Mouse (Mus musculus) right cerebral cortex, postnatal 4 days (tissue): ENCODE data around the gene Tex38.

Experiments
- DNase-seq: peaks from one replicate; pipeline ENCODE4 v3.0.0-alpha.2; 2022

Gene Tex38

GRCm38 (mm10) chr4:115767647-115768467 lies 13.0 kb downstream of the Tex38 start:
- no peak for DNase-seq

DNA sequence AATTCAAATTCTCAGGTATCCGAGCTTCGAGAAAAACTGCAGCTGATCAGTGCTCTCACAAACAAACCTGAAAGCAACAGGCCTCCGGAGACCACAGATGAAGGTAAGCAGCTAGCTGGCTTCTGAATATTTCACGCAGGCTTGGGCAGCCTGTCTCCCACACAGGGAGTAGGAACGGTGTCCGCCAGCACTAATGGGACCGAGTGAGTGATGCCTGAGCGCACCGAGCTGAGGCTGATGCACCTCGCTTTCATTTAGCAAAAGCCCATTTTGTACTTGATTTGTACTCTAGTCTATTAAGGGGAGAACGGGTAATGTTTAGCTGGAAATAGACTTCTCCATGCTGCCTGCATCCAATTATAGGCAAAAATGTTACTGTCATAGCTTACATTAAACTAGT lies 16.2 kb downstream of the Tex38 start:
- no peak for DNase-seq

DNA sequence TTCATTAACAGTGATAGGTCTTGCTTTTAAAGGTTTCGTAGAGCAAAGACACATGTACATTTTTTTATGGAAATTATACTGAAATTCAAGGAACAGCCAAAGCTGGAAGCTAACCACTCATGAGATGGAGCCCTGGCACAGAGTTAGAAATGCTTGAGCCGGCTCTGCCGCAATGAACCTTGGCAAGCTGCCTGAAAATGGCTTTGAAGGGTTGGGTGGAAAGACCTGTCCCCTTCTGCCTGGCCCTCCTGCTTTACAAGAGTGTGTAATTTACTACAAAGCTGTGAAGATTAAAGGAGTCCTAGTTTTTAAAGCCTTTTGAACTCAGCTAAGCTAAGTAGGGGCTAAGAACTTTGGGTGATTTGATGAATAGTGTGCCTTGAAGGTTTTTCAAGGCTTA lies 19.6 kb downstream of the Tex38 start:
- peak; percentile 10 for DNase-seq

DNA sequence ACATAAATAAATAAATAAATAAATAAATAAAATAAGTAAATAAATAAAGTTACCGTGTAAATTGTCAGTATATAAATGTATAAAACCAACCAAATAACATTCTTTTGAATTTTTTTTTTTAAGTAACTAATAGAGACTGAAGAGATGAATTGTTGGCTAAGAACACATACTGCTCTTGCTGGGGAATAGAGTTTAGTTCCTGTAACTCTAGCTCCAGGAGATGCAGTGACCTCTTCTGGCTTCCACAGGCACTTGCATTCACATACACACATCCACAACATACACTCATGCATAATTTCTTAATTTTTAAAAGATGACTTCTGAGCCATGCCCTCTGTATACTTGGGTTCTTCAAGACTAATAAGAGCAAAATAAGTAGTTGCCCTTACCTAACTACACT lies 26.0 kb downstream of the Tex38 start:
- no peak for DNase-seq

DNA sequence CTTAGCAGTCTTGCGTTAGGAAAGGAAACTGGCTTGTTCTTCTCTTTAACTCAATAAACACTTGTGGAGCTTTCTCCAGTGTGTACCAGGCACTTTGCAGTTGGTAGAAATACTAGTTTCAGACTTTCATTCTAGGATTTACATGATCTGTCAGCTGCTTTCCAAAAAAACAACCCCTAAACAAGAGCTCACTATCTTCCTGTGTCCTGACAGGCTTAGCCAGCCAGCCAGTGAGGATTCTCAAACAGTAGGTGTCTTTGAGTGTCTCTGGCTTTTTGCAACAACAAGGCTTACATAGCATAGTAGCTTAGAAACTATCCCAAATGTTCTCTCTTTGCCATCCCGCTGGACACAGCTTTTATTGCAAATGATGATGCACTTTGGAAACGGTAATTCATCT lies 26.7 kb downstream of the Tex38 start:
- no peak for DNase-seq

DNA sequence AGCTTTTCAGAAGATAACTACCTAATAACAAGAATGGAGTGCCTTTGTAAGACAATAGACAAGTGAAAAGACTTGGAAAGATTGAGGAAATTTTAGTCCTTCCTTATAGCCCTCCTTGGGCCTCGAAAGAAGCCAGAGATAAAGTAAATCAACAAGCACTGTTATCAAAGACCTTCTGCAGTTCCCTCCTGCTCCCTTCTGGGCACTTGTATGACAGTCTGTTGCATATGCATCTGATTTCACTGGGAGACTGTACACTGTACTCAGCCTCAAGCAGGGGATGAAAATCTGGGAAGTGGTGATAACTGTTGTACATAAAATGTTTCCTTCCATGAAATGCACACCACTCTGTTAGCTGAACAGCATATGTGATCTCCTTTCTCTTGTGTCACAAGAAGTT lies 31.5 kb downstream of the Tex38 start:
- no peak for DNase-seq

DNA sequence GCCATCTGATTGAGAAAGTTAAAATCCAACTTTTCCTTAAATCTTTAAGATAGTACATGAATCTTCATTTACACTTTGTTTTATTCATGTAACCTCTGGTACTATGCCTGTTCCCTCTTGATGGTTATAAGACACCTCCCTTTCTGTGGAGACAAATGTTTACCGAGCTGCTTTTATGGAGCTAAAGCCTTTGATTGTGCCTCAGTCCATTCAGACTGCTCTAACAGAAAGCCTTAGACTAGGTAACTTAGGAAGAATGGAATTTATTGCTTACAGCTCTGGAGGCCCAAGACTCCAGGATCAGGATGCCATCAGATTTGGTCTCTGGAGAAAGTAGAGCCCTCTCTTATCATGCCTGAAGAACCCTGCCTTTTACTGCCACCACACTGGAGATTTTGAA lies 32.6 kb downstream of the Tex38 start:
- no peak for DNase-seq

DNA sequence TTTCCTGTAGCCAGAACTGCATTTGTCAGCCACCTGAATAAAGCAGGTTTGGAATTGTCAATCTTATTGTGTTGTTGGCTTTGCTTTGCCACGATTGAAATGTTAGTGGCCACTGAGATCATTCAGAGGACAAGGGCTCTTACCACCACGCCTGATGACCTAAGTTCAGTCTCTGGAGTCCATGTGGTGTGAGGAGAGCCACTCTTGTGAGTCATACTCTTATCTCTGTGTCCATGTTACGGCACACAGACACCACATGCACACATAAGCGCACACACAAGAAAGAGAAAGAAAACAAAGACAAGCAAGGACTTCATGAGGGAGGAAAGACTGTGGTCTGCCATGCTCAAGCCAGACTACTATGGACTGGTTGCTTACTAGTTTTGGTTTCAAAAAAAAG lies 37.7 kb downstream of the Tex38 start:
- DNase-seq: no peak

GRCm38 (mm10) chr4:115742658-115743057 lies 38.2 kb downstream of the Tex38 start:
- DNase-seq: no peak

DNA sequence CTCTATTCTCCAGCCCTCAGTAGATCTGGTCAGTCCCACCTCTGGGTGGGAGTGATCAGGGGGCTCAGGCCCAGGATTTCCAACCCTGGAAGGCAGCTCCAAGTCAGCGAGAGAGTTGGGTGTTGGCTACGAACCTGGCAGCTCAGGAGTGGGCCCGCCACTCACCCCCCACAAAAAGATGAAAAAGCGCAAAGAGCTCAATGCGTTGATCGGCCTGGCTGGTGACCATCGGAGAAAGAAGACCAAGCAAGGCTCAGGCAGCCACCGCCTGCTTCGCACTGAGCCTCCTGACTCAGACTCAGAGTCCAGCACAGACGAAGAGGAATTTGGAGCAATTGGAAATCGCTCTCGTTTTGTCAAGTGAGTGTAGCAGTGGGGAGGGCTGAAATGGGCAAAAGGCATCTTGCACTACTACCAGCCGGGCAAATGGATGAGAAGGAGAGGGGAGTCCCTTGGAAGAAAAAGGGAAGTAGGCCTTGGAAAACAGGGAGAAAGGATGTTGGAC lies 42.3 kb downstream of the Tex38 start:
- DNase-seq: no peak

GRCm38 (mm10) chr4:115737551-115738041 lies 43.2 kb downstream of the Tex38 start, which contains the start of gene Efcab14:
TSS of gene Efcab14 (plus strand) at chr4:115737744.
- peak; percentile 98 for DNase-seq

DNA sequence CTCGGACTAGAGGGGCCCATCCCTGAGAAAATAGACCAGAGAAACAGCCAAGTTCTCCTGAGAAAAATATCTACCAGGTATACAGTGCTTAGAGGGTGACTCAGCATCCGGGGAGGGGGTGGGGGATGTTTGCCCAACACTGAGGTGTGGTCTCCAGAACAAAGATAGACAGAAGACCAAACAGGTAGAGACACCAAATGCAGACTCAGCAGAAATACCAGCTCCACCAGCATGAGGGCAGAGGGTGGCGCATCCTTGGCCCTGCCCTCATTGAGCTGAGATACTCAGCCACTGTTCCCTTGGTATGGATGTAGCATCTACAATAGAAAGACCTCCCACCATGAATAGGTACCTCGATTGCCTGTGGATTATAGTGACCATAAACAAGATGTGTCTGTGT lies 46.0 kb downstream of the Tex38 start:
- DNase-seq: no peak

- DNase-seq: no peak
These were observed 47.1 kb downstream of the Tex38 start for GRCm38 (mm10) chr4:115733746-115734145.

DNA sequence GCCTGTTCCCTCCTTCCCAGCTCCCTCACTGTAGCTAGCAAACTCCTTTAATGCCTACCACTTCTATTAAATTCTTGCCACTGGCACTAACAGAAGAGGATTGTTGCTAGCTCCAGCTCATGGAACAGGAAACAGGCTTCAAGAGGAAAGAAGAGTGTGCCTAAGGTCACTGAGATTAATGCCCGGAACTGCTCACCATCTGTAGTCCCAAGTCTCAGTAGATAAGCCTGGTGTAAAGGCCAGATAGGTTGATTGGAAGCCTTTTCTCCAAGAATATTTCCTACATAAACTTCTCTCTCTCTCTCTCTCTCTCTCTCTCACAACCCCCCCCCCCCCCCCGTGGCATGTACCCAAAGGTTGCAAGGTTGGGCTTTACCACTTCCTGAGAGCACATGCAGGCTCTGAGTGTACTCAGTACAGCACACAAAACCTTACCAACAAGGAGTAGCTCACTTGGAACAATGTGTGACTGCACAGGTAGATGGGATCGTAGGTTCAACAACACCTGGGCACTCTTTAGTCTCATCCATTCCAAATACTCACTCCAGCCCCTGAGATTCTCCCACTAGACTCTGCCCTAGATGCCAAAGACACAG lies 48.5 kb downstream of the Tex38 start:
- DNase-seq: no peak

GRCm38 (mm10) chr4:115731588-115732222 lies 49.1 kb downstream of the Tex38 start:
- peak; percentile 69 for DNase-seq
